Mouse (Mus musculus) ES-Bruce4 (cell line): ENCODE data around the gene Rora.

Source experiments
- CTCF ChIP-seq: IDR thresholded peaks from one replicate; pipeline ENCODE4 v1.8.1; 2011; ENCODE audit warnings: low read depth, low read length
- EP300 ChIP-seq: IDR thresholded peaks from 2 replicates; pipeline ENCODE4 v1.6.1; 2011; ENCODE audit warnings: low read depth, low read length; ENCODE audit not compliant: insufficient read depth

DNA sequence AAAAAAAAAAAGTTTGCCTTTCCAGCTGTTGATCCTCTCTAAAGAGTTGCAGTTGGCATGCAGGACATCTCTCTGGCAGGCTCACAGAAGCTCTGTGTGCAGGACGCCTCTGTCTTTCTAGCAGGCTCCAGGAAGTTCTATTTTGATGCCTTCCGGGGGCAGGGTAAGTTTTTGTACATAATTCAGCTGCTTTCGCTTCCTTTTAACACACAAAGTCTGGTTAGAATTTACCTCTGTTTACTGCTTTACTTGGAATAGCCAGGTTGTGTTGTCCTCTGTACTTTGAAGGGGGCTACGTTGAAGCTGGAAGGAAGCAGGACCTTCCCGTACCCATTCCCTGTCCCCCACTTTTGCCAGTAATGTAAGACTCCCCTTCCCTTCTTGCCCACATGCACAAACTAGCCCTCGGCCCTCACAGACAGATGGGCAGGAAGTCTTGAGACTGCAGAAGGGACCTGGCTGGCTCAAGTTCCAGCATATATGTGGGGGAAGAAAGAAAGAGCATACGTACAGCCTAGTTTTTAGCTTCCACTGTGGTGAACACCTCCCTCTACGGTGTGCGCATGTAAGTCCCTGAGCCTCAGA is 231.0 kb downstream of the Rora start:
- TF ChIP-seq CTCF, result no peak
- TF ChIP-seq EP300, result no peak
